In the genomic region with DNA sequence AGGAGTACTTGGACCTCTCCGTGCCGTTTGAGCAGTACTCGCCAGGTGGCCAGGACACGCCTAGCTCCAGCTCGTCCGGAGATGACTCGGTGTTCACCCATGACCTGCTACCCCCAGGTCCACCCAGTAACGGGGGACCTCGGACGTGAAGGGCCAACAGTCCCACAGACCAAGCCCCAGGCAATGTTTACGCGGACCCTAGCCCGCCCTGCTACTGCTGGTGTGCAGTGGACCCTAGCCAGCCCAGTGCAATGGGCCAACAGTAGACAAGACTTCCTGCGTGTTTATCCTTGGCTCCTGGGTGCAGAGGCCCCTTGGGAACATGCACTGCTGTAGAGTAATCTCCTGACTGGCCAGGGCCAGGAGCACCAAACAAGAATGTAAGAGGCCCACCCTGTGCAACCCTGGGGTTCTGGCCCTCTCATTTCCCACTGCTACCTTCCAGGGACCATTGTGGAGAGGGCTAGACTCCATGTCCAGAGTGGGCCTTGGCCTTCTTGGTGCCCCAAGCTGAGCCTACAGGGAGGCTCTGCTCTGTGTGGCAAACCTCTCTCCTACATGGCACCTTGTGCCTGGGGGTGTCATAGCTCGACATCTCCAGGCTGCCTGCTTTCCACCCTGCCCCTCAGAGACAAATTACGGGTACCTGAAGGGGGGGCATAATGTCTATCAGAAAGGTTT, we compare ENCODE assay signal across 14 mouse cellular contexts. TPM values are rescaled to one million over a fixed set of nuclear protein-coding genes. Genes with fewer than 3 reads are reported as not detected.
"Had no signal": no experiment of that assay in that cellular context is flagged by ENCODE, and none has a peak within 500 bp of the region (broad histone marks: within the 10 kb centered on the region; RNA-seq: fewer than 3 reads in every experiment).

No protein-coding gene starts in this region.

- H3K9ac ChIP-seq: liver, embryonic 13.5 days; liver, postnatal 0 days; lung, embryonic 15.5 days; midbrain, embryonic 12.5 days; stomach, embryonic 15.5 days had no signal

- H3K4me2 ChIP-seq: liver, embryonic 13.5 days; lung, embryonic 15.5 days; midbrain, embryonic 12.5 days; stomach, embryonic 15.5 days had no signal

- H3K4me1 ChIP-seq: lung, embryonic 15.5 days; stomach, embryonic 15.5 days had no signal

- ATAC-seq: intestine, embryonic 16.5 days; liver, postnatal 0 days had no signal

- H3K4me3 ChIP-seq: layer of hippocampus, adult 2 months; liver, embryonic 13.5 days; lung, embryonic 15.5 days; megakaryocyte, embryonic 14.5 days; midbrain, embryonic 12.5 days; stomach, embryonic 15.5 days had no signal

- DNase-seq: liver; liver, embryonic 13.5 days; liver, postnatal 0 days; lung, postnatal 14 days; right cerebral cortex, postnatal 14 days; thymus, adult 2 months; thymus, postnatal 25 days had no signal

- H3K27me3 ChIP-seq: liver, embryonic 13.5 days; lung, embryonic 15.5 days; stomach, embryonic 15.5 days had no signal

- H3K9me3 ChIP-seq: liver, embryonic 13.5 days; lung, embryonic 15.5 days; megakaryocyte, embryonic 14.5 days; midbrain, embryonic 12.5 days; stomach, embryonic 15.5 days had no signal

- H3K27ac ChIP-seq: layer of hippocampus, adult 2 months; liver, embryonic 13.5 days; lung, embryonic 15.5 days; macrophage; stomach, embryonic 15.5 days had no signal

RNA-seq across cellular contexts. Expression of gene Fgfr3, which starts 14.1 kb away (rescaled TPM):
- polyA plus RNA-seq: macrophage had no signal
